Mouse (Mus musculus): ENCODE measurements around the gene Cdipt.

GRCm38 (mm10) chr7:127018416-127019305 lies 42.9 kb downstream of the Cdipt start:
- no peak for TF ChIP-seq CTCF (IDR thresholded peaks at IDR 0.05; ENCODE audit: low read depth)
- no peak for TF ChIP-seq EP300 (IDR thresholded peaks at IDR 0.05; ENCODE audit: low read depth)

Measured in liver, postnatal 0 days (tissue).